Mouse (Mus musculus): ENCODE data around the gene Ubac1.

Gene Ubac1

DNA sequence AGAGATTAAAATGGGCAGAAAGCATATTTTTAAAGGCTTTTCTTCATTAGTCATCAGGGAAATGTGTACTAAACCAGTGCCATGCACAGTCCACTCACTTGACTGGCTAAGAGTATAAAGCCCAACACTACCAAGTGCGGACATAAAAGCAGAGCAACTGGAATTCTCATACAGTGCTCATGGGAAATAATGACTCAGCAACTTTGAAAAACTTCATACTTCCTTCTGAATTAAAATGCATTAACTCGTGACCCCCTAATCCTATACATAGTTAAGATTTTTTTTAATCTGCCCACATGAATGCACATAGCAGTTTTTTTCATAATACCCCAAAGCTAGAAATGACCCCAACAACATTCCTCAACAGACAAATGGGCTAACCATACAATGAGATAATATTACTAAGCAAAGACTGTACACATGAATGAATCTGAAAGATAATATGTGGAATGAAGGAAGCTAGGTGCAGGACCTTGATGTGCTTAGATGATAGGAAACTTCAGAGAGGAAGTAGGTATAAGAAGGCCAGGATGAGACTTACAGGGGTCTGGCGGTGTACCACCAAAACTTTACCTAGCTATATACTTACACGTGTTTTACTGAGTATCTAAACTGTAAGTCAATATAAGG lies 46.3 kb downstream of the Ubac1 start:
- no peak for DNase-seq (ENCODE audit: low spot score in 2 of 2)

DNA sequence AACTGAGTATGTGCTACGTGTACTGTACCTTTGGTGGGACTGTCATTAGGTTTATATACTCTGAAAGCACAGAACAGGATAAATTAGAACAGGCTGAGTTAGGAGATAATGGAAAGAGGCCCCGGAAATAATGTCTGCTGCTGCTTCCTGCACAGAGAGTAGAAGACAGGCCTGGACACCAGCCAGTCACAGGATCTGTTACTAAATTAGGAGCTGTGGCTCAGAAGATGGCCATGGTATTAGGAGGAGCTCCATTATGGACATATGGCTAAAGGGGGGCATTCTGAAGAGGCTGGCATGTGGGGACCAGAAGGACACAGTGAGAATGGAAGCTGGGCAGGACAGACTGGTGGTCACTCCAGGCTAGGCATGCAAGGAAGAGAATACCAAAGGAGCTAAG lies 51.1 kb downstream of the Ubac1 start:
- no peak for DNase-seq (ENCODE audit: low spot score in 2 of 2)

DNA sequence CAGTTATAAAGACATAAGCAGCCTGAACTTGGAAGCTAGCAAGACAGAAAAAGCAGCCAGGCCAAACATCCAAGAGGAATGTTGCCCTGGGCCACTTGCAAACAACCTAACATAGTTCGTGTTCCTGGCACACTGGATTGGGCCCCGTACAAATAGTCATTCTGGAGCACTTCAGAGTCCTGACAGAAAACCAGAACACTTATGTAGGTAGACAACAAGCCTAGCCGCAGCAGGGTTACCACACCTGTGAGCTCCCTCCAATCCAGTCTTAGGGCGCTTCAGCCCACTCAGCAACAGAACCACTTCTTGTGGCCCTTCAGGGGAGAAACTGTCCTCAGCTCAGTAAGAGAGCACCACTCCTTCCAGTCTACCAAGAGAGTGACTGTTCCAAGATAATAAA lies 52.2 kb downstream of the Ubac1 start:
- DNase-seq (ENCODE audit: low spot score in 2 of 2): no peak

DNA sequence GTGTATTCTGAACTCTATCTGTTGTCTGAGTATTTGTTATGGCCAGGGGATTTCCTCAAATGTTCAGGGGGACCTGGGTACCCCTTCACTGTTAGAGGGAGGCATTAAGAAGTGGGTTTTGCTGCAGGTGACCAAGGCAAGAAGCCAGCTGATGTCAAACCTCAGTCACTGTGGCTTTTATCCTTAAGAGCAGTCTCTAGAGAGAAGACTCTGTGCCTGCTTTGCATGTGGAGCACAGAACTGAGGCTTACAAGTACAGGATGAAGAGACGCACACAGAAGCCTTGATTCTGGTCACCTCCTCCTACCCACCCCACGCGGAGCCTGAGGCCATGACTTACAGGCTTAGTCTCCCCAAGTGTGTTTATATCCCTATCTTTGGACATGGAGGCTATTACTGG lies 72.3 kb downstream of the Ubac1 start:
- no peak for DNase-seq (ENCODE audit: low spot score in 2 of 2)

All from cerebellum, postnatal 4 days (tissue).